Mouse (Mus musculus) erythroblast, adult 5-6 weeks (primary cell): Measurements from ENCODE around the gene Gm32802. TPM values are rescaled to one million over a fixed set of nuclear protein-coding genes. Genes with fewer than 3 reads are reported as not detected.
"Not testable (repeated sequence)": the region's sequence is repeated elsewhere in the genome, so short reads cannot be mapped to it uniquely, and the experiment has no call there.

Source experiments
- ATAC-seq: replicated peaks from 2 replicates; pipeline ENCODE4 v1.8.0; 2016; ENCODE audit warnings: moderate number of reproducible peaks, mild to moderate bottlenecking, moderate TSS enrichment, inconsistent platforms; ENCODE audit not compliant: poor library complexity, low FRiP score, severe bottlenecking
- total RNA-seq, 2 experiments: library from RNA; stranded (forward) in 1 of 2; stranded (reverse) in 1 of 2; fragments of 150-400 nt in 1 of 2; fragments of 200-764, 138-1000 nt in 1 of 2; gene quantifications; 2 replicates each; pipeline versions ENCODE4 v1.2.3 to v1.2.4; 2015 to 2017; ENCODE audit warnings: low replicate concordance in 2 of 2

Gene Gm32802
- total RNA-seq (2015; ENCODE audit: low replicate concordance) (not detected in 2 replicates), total RNA-seq (2017; ENCODE audit: low replicate concordance) (0.28 TPM in 1 of 2 replicates, not detected in the other)

GRCm38 (mm10) chr10:118258388-118258787, at the start of gene Gm32802:
Gene Gm32802, plus strand, starts transcription at chr10:118258688.
- not testable (repeated sequence) for ATAC-seq

GRCm38 (mm10) chr10:118215719-118216393, 42.6 kb upstream of the Gm32802 start:
- not testable (repeated sequence) for ATAC-seq

DNA sequence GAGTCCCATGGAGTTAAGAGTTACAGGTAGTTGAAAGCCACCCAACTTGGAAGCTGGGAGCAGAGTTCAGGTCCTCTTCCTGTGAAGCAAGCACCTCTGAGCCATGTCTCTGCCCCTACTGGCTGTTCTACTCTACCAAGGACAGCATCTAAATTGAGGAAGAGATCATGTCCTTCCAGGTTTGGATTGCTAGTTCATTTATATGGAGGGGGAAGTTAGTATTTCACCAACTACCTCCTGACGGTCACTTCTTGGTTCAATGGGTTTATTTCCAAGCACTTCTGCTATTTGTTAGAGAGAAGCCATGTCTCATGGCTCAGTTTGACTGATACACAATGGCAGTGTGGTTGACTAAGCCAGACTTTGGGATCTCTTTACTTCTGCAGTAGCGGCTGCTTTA, 30.9 kb upstream of the Gm32802 start:
- not testable (repeated sequence) for ATAC-seq

DNA sequence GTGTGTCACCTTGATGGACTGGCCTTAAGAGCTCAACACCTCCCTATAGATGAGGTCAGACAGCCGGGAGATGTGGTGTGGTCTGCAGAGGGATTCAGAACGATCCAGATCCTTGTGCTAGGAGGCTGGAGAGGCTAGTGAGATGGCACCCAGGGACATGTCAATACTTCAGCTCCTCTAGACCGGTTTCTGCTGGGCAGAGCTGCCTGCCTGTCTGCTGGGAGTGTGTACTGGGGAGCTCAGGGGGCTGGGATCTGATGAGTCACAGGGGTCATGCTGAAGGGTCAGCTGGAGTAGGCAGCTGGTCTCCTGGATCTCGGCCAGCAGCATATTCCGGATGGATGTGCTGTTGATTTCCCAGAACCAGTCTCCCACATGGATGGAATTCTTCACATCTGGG, 25.9 kb upstream of the Gm32802 start:
- not testable (repeated sequence) for ATAC-seq

DNA sequence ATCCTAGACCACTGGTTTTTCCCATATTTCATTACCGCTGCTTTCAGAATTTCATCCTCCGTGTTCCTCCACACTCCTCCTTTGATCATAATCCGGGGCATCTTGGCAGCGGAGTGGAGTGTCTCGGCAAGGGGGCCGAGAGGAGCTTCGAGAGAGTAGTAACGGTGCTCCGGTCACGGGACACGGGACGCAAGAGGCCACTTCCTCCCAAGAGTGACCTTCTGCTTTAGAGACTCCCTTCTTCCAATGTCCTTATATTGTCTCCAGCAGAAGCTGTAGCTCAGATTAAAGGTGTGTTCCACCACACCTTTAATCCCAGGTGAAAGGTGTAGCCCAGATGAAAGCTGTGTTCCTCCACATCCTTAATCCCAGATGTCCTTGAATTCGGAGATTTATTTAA, 17.8 kb upstream of the Gm32802 start, which contains the start of gene Gm32717:
Gm32717 (minus strand) TSS at position 101 of the 400 bp plus-strand sequence.
- ATAC-seq = not testable (repeated sequence)

GRCm38 (mm10) chr10:118249006-118249595, 9.4 kb upstream of the Gm32802 start:
- ATAC-seq = not testable (repeated sequence)

DNA sequence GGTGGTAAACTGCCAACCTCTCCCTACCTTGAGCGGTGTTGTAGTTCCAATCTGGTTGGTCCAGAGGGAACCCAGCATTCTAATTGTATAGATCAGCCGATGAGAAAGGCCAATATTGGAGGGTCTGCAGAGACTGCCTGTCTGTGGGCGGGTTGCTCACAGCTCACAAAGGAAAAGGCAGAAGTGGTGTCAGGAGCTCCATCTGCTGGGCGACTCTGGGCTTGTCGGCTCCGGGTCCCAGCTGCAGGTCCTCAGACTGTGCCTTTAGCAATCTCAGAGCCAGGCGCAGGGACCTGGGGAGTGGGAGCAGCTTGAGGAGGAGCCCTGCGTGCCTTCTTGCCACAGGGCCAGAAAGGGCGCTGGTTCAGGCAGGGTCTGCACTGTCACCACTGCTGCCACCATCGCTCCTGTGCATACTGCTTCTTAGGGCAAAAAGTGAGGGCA, 7.6 kb upstream of the Gm32802 start:
- ATAC-seq = no peak

GRCm38 (mm10) chr10:118268812-118269211, 10.3 kb downstream of the Gm32802 start:
- ATAC-seq = not testable (repeated sequence)

GRCm38 (mm10) chr10:118271416-118271815, 12.9 kb downstream of the Gm32802 start:
- not testable (repeated sequence) for ATAC-seq

DNA sequence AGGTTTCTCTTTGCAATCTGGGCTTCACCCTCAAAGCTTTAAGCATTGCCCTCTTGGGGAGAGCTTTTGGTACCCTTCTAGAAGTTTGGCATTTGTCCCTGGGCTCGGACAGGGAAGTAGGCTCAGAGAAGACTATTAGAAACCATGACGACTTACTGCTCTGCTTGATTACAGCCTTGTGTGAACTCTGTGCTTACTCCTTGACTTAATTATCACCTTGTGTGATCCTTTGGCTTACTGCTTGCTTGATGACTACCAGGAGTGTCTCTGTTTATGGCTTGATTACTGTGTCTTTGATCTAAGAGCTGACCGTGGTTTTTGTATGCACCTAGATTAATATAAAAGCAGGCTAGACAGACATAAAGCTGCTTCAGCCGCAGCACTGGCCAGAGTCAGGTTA, 19.6 kb downstream of the Gm32802 start:
- ATAC-seq = not testable (repeated sequence)

DNA sequence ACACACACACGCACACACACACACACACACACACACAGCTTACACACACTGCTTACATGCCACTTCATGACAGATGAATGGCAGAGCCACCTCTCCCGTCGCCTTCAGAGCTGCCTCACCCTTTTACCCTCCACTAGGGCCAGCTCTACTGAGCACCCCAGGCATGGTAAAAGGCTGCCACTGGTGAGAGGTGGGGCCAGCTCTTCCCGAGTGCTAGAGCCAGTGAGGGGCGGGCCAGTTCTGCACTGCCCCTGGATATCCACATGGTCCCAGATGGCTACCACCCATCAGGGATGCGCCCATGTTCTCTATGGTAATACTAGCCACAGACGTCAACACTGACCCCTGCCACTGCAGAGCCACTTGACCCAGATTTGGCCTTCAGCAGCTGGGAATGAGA, 24.1 kb downstream of the Gm32802 start:
- not testable (repeated sequence) for ATAC-seq

- ATAC-seq = not testable (repeated sequence)
These were observed 24.5 kb downstream of the Gm32802 start for GRCm38 (mm10) chr10:118283016-118283415.

DNA sequence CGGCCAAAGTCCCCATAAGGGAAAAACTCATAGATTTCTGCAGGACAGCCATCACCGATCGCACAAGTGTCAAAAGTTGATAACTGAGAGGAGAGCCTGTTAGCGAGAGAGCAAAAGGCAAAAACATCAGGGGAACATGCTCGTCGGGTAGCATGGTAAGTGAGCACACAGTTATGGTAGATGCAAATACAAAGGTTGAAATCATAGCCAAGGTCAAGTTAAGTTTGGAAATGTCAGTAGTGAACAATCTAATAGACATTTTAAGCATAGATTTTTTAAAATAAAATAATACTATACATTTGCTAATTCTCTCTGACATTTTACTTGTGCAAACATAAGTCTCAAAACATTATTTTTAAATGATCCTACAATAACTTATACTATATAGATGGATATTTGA, 36.5 kb downstream of the Gm32802 start, which contains the start of gene Iltifb:
Iltifb (minus strand) TSS at position 101 of the 400 bp plus-strand sequence.
- no peak for ATAC-seq

- ATAC-seq = not testable (repeated sequence)
These were observed 43.6 kb downstream of the Gm32802 start for GRCm38 (mm10) chr10:118302133-118302532.

Other genes starting within 250 kb of the Gm32802 start
- 2.1 and 14.8 TPM in 2 replicates for gene Mdm1, start 116.9 kb upstream of the Gm32802 start, total RNA-seq (2015; ENCODE audit: low replicate concordance)
- gene Mdm1, start 116.9 kb upstream of the Gm32802 start, total RNA-seq (2017; ENCODE audit: low replicate concordance) = 6.3 and 7.3 TPM in 2 replicates
- not detected in 2 replicates for gene Il22, start 53.7 kb upstream of the Gm32802 start, total RNA-seq (2015; ENCODE audit: low replicate concordance)
- not detected in 2 replicates for gene Il22, start 53.7 kb upstream of the Gm32802 start, total RNA-seq (2017; ENCODE audit: low replicate concordance)
- not detected in 2 replicates for gene Gm32717, start 17.9 kb upstream of the Gm32802 start, total RNA-seq (2015; ENCODE audit: low replicate concordance)
- gene Gm32717, start 17.9 kb upstream of the Gm32802 start, total RNA-seq (2017; ENCODE audit: low replicate concordance) = 0.28 TPM in 1 of 2 replicates, not detected in the other
- gene Iltifb, start 36.4 kb downstream of the Gm32802 start, total RNA-seq (2015; ENCODE audit: low replicate concordance) = not detected in 2 replicates
- gene Iltifb, start 36.4 kb downstream of the Gm32802 start, total RNA-seq (2017; ENCODE audit: low replicate concordance) = not detected in 2 replicates
- not detected in 2 replicates for gene Gm9040, start 68.3 kb downstream of the Gm32802 start, total RNA-seq (2015; ENCODE audit: low replicate concordance)
- gene Gm9040, start 68.3 kb downstream of the Gm32802 start, total RNA-seq (2017; ENCODE audit: low replicate concordance) = 0.17 TPM in 1 of 2 replicates, not detected in the other
- gene Gm9044, start 73.7 kb downstream of the Gm32802 start, total RNA-seq (2015; ENCODE audit: low replicate concordance) = not detected in 2 replicates
- gene Gm9044, start 73.7 kb downstream of the Gm32802 start, total RNA-seq (2017; ENCODE audit: low replicate concordance) = 0.17 TPM in 1 of 2 replicates, not detected in the other
- gene Gm9045, start 79.1 kb downstream of the Gm32802 start, total RNA-seq (2015; ENCODE audit: low replicate concordance) = not detected in 2 replicates
- gene Gm9045, start 79.1 kb downstream of the Gm32802 start, total RNA-seq (2017; ENCODE audit: low replicate concordance) = 0.26 TPM in 1 of 2 replicates, not detected in the other
- gene Gm9046, start 84.6 kb downstream of the Gm32802 start, total RNA-seq (2015; ENCODE audit: low replicate concordance) = not detected in 2 replicates
- not detected in 2 replicates for gene Gm9046, start 84.6 kb downstream of the Gm32802 start, total RNA-seq (2017; ENCODE audit: low replicate concordance)
- not detected in 2 replicates for gene Gm9048, start 90.0 kb downstream of the Gm32802 start, total RNA-seq (2015; ENCODE audit: low replicate concordance)
- not detected in 2 replicates for gene Gm9048, start 90.0 kb downstream of the Gm32802 start, total RNA-seq (2017; ENCODE audit: low replicate concordance)
- not detected in 2 replicates for gene Gm9049, start 95.4 kb downstream of the Gm32802 start, total RNA-seq (2015; ENCODE audit: low replicate concordance)
- gene Gm9049, start 95.4 kb downstream of the Gm32802 start, total RNA-seq (2017; ENCODE audit: low replicate concordance) = 0.26 TPM in 1 of 2 replicates, not detected in the other
- not detected in 2 replicates for gene Ifng, start 182.4 kb downstream of the Gm32802 start, total RNA-seq (2015; ENCODE audit: low replicate concordance)
- gene Ifng, start 182.4 kb downstream of the Gm32802 start, total RNA-seq (2017; ENCODE audit: low replicate concordance) = not detected in 2 replicates